Mouse (Mus musculus): ENCODE data around the gene Ugt1a6b. TPM values are rescaled to one million over a fixed set of nuclear protein-coding genes. Genes with fewer than 3 reads are reported as not detected.
"Not testable (repeated sequence)": the region's sequence is repeated elsewhere in the genome, so short reads cannot be mapped to it uniquely, and the experiment has no call there.

Gene Ugt1a6b
- polyA plus RNA-seq, 1 experiment from 2014 or later, result not detected

- peaks cover 54% of the 10 kb centered on the region for H3K9me3 ChIP-seq
- H3K4me3 ChIP-seq, result no peak overlapping the region
- H3K27me3 ChIP-seq (ENCODE audit: poor library complexity, severe bottlenecking), result no peaks in the 10 kb centered on the region
- H3K36me3 ChIP-seq (replicated peaks), result no peaks in the 10 kb centered on the region
- H3K27ac ChIP-seq, result no peak overlapping the region
- peak; percentile 21 for DNase-seq (ENCODE audit: extremely low spot score, low spot score)
- H3K4me1 ChIP-seq, result no peaks in the 10 kb centered on the region
- WGBS, result 88% methylated on average over 2 of the region's 2 CpGs
Observed at GRCm38 (mm10) chr1:88213766-88214461, 110.9 kb downstream of the Ugt1a6b start.

- Histone ChIP-seq H3K36me3 (replicated peaks) (no peaks in the 10 kb centered on the region), H3K27me3 (ENCODE audit: poor library complexity, severe bottlenecking) (no peaks in the 10 kb centered on the region), H3K9me3 (peaks cover 54% of the 10 kb centered on the region), H3K27ac (no peak overlapping the region), H3K4me1 (no peaks in the 10 kb centered on the region), H3K4me3 (no peak overlapping the region)
- WGBS, result 81% methylated on average over 2 of the region's 2 CpGs
- DNase-seq (ENCODE audit: extremely low spot score, low spot score), result peak; percentile 14
Observed at GRCm38 (mm10) chr1:88214462-88214952, 111.5 kb downstream of the Ugt1a6b start.

- DNase-seq (ENCODE audit: extremely low spot score, low spot score), result peak; percentile 30
- Histone ChIP-seq H3K36me3 (replicated peaks) (no peaks in the 10 kb centered on the region), H3K9me3 (peaks cover 51% of the 10 kb centered on the region; the same call in 1 of the 2 replicates), H3K27ac (no peak overlapping the region), H3K4me3 (no peak overlapping the region), H3K4me1 (no peaks in the 10 kb centered on the region), H3K27me3 (ENCODE audit: poor library complexity, severe bottlenecking) (no peaks in the 10 kb centered on the region)
- 73% methylated on average over 10 of the region's 10 CpGs for WGBS
Observed at GRCm38 (mm10) chr1:88215466-88216380, 112.7 kb downstream of the Ugt1a6b start.

- peak; percentile 25 for DNase-seq (ENCODE audit: extremely low spot score, low spot score)
- H3K9me3 ChIP-seq, result peaks cover 47% of the 10 kb centered on the region; the same call in 1 of the 2 replicates
- WGBS, result 60% methylated on average over 2 of the region's 2 CpGs
Observed at GRCm38 (mm10) chr1:88216551-88216950, 113.5 kb downstream of the Ugt1a6b start.

GRCm38 (mm10) chr1:88217144-88217543, 114.1 kb downstream of the Ugt1a6b start:
- H3K36me3 ChIP-seq (replicated peaks), result no peaks in the 10 kb centered on the region
- no peak overlapping the region for H3K4me3 ChIP-seq
- no peaks in the 10 kb centered on the region for H3K27me3 ChIP-seq (ENCODE audit: poor library complexity, severe bottlenecking)
- H3K9me3 ChIP-seq, result peaks cover 41% of the 10 kb centered on the region
- H3K4me1 ChIP-seq, result no peaks in the 10 kb centered on the region
- WGBS, result 66% methylated on average over 2 of the region's 2 CpGs
- H3K27ac ChIP-seq, result no peak overlapping the region
- peak; percentile 15 for DNase-seq (ENCODE audit: extremely low spot score, low spot score)

More at GRCm38 (mm10) chr1:88216551-88216950, 113.5 kb downstream of the Ugt1a6b start:
- H3K4me1 ChIP-seq, result no peaks in the 10 kb centered on the region
- H3K27ac ChIP-seq, result no peak overlapping the region
- H3K27me3 ChIP-seq (ENCODE audit: poor library complexity, severe bottlenecking), result no peaks in the 10 kb centered on the region
- no peaks in the 10 kb centered on the region for H3K36me3 ChIP-seq (replicated peaks)
- no peak overlapping the region for H3K4me3 ChIP-seq

GRCm38 (mm10) chr1:88217576-88217975, 114.5 kb downstream of the Ugt1a6b start:
- peaks cover 37% of the 10 kb centered on the region for H3K9me3 ChIP-seq

GRCm38 (mm10) chr1:88218051-88218450, 115.0 kb downstream of the Ugt1a6b start:
- Histone ChIP-seq H3K9me3 (peaks cover 32% of the 10 kb centered on the region), H3K27me3 (ENCODE audit: poor library complexity, severe bottlenecking) (no peaks in the 10 kb centered on the region), H3K27ac (no peak overlapping the region), H3K4me3 (no peak overlapping the region), H3K4me1 (no peaks in the 10 kb centered on the region), H3K36me3 (replicated peaks) (no peaks in the 10 kb centered on the region)
- 75% methylated on average over 9 of the region's 9 CpGs for WGBS
- DNase-seq (ENCODE audit: extremely low spot score, low spot score), result peak; percentile 35

More at GRCm38 (mm10) chr1:88217576-88217975, 114.5 kb downstream of the Ugt1a6b start:
- no peaks in the 10 kb centered on the region for H3K4me1 ChIP-seq
- H3K27ac ChIP-seq, result no peak overlapping the region
- peak; percentile 20 for DNase-seq (ENCODE audit: extremely low spot score, low spot score)
- H3K36me3 ChIP-seq (replicated peaks), result no peaks in the 10 kb centered on the region
- H3K4me3 ChIP-seq, result no peak overlapping the region
- WGBS, result 42% methylated on average over 3 of the region's 3 CpGs
- no peaks in the 10 kb centered on the region for H3K27me3 ChIP-seq (ENCODE audit: poor library complexity, severe bottlenecking)

- Histone ChIP-seq H3K27ac (no peak overlapping the region), H3K27me3 (ENCODE audit: poor library complexity, severe bottlenecking) (no peaks in the 10 kb centered on the region), H3K36me3 (replicated peaks) (no peaks in the 10 kb centered on the region), H3K4me1 (no peaks in the 10 kb centered on the region), H3K9me3 (peaks cover 26% of the 10 kb centered on the region), H3K4me3 (no peak overlapping the region)
- DNase-seq (ENCODE audit: extremely low spot score, low spot score), result peak; percentile 20
- 53% methylated on average over 4 of the region's 4 CpGs for WGBS
Observed at GRCm38 (mm10) chr1:88218591-88218990, 115.5 kb downstream of the Ugt1a6b start.

- H3K4me3 ChIP-seq, result no peak overlapping the region
Observed at GRCm38 (mm10) chr1:88219054-88219453, 116.0 kb downstream of the Ugt1a6b start.

GRCm38 (mm10) chr1:88220336-88220735, 117.3 kb downstream of the Ugt1a6b start:
- DNase-seq (ENCODE audit: extremely low spot score, low spot score), result peak; percentile 18
- no peaks in the 10 kb centered on the region for H3K27me3 ChIP-seq (ENCODE audit: poor library complexity, severe bottlenecking)
- no peaks in the 10 kb centered on the region for H3K4me1 ChIP-seq
- H3K9me3 ChIP-seq, result peaks cover 10% of the 10 kb centered on the region
- H3K36me3 ChIP-seq (replicated peaks), result no peaks in the 10 kb centered on the region
- H3K4me3 ChIP-seq, result no peak overlapping the region
- H3K27ac ChIP-seq, result no peak overlapping the region

More at GRCm38 (mm10) chr1:88219054-88219453, 116.0 kb downstream of the Ugt1a6b start:
- no peaks in the 10 kb centered on the region for H3K4me1 ChIP-seq
- 16% methylated on average over 1 of the region's 1 CpGs for WGBS
- no peak overlapping the region for H3K27ac ChIP-seq
- H3K36me3 ChIP-seq (replicated peaks), result no peaks in the 10 kb centered on the region
- H3K9me3 ChIP-seq, result peaks cover 22% of the 10 kb centered on the region
- H3K27me3 ChIP-seq (ENCODE audit: poor library complexity, severe bottlenecking), result no peaks in the 10 kb centered on the region
- peak; percentile 22 for DNase-seq (ENCODE audit: extremely low spot score, low spot score)

GRCm38 (mm10) chr1:88222216-88222615, 119.2 kb downstream of the Ugt1a6b start:
- Histone ChIP-seq H3K27ac (no peak overlapping the region), H3K4me1 (no peaks in the 10 kb centered on the region), H3K4me3 (no peak overlapping the region), H3K27me3 (ENCODE audit: poor library complexity, severe bottlenecking) (no peaks in the 10 kb centered on the region), H3K36me3 (replicated peaks) (no peaks in the 10 kb centered on the region), H3K9me3 (peaks cover 20% of the 10 kb centered on the region)
- no peak for DNase-seq (ENCODE audit: extremely low spot score, low spot score)
- WGBS, result 62% methylated on average over 2 of the region's 2 CpGs

- peak; percentile 20 for DNase-seq (ENCODE audit: extremely low spot score, low spot score)
Observed at GRCm38 (mm10) chr1:88223011-88223515, 120.0 kb downstream of the Ugt1a6b start.

More at GRCm38 (mm10) chr1:88223011-88223515, 120.0 kb downstream of the Ugt1a6b start:
- not testable (repeated sequence) for H3K4me3 ChIP-seq; H3K36me3 ChIP-seq (replicated peaks); H3K27ac ChIP-seq; H3K4me1 ChIP-seq; H3K27me3 ChIP-seq (ENCODE audit: poor library complexity, severe bottlenecking)
- peaks cover 29% of the 10 kb centered on the region for H3K9me3 ChIP-seq

All from forebrain, embryonic 10.5 days (tissue).